Mouse (Mus musculus): ENCODE data around the gene Rpl9-ps1.

GRCm38 (mm10) chr11:83634425-83634824 lies 11.0 kb downstream of the Rpl9-ps1 start:
- TF ChIP-seq POLR2A (IDR thresholded peaks at IDR 0.05; ENCODE audit: control insufficient read depth in 1 of 2, insufficient read depth in 1 of 2, low read depth in 1 of 2, low read length in 2 of 2, poor library complexity in 1 of 2) (no peak), CTCF (IDR thresholded peaks at IDR 0.05 in 2 of 3, conservative IDR thresholded peaks at IDR 0.05 in 1 of 3; ENCODE audit: control insufficient read depth in 1 of 3, insufficient read depth in 1 of 3, low read depth in 2 of 3, low read length in 3 of 3, poor library complexity in 1 of 3, severe bottlenecking in 1 of 3) (no peak), GABPA (IDR thresholded peaks at IDR 0.05; ENCODE audit: low read depth, low read length) (no peak), EP300 (IDR thresholded peaks at IDR 0.05; ENCODE audit: low read depth in 1 of 2, low read length in 2 of 2) (no peak), ELF1 (IDR thresholded peaks at IDR 0.05; ENCODE audit: low read depth, low read length) (no peak), MAX (IDR thresholded peaks at IDR 0.05; ENCODE audit: low read length) (no peak), ZKSCAN1 (IDR thresholded peaks at IDR 0.05; ENCODE audit: low read depth, low read length) (no peak), ETS1 (IDR thresholded peaks at IDR 0.05; ENCODE audit: low read depth, low read length) (no peak), TCF12 (IDR thresholded peaks at IDR 0.05; ENCODE audit: low read depth, low read length) (no peak), HCFC1 (IDR thresholded peaks at IDR 0.05; ENCODE audit: low read depth, low read length) (no peak)

Measured in MEL (cell line).